Mouse (Mus musculus) heart, adult 18-20 months (tissue): ENCODE measurements at regions not wholly inside any gene's neighbourhood (a gene's known extent, or its start where the extent isn't known, plus 50 kb on each side); places are given as distances from the start of the nearest gene placed in this dataset.
A peak's percentile ranks its signal among the peaks of the same experiment; 100 is the strongest.

Source experiments
- DNase-seq, 2 experiments: peaks; one replicate each; pipeline ENCODE4 v3.0.0; 2021 to 2022; ENCODE audit warnings: mixed read lengths in 1 of 2

GRCm38 (mm10) chr12:6211266-6211665, 835.8 kb upstream of the Klhl29 start:
- DNase-seq = no peak

DNA sequence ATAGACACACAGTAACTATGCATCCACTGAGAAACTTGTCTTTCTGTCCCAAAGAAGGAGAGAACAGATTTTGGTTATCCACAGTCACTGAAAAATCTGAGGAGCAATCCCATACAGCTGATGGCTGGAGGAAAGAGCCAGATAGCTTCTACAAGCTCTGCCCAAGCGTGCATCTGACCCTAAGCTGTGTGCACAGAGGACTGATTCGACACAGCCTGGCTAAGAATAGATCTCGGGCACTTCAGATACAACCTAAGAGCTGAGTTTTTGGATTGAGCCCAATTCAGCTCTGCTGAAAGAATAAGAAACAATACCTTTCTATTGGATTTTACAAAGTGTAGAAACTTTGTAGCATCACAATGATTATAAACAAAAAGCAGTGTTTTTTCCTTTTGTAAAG, 813.8 kb upstream of the Klhl29 start:
- peak; percentile 39 to 46 for DNase-seq

DNA sequence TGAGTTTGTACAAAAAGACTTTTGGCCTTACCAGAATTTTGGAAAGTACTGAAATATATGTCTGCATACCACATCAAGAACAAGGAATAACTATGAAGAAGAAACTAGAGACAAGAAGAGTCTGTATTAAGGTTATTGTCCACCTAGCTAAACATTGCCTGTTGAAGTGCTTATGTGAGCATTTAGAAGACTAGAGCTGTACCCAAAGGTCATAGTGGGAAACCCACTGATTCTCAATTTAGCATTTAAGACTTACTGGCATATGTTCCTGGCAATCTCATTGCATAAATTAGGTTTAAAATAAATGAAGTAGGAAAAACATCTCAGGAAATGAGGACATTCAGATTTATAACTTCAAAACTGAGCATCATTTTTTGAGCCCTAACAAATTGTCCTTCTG, 793.3 kb upstream of the Klhl29 start:
- DNase-seq = no peak

GRCm38 (mm10) chr12:6154287-6154686, 778.8 kb upstream of the Klhl29 start:
- no peak for DNase-seq

DNA sequence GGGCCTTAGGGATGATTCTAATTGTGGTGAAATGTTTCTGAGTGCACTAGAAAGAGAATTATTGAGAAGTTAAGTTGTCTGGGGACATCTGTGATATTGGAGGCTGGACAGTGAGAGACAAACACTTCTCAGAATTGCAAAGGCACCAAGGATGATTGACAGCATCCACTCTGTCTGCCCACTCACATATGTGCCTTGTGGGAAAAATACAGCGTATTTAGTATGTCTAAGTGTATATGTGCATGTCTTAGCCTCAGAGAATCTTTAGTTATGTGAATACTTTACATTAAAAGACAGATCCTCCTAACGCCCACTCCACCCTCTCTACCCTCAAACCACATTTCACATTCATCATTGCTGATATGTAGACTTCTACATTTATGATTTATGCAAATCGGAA, 776.0 kb upstream of the Klhl29 start:
- DNase-seq = no peak

DNA sequence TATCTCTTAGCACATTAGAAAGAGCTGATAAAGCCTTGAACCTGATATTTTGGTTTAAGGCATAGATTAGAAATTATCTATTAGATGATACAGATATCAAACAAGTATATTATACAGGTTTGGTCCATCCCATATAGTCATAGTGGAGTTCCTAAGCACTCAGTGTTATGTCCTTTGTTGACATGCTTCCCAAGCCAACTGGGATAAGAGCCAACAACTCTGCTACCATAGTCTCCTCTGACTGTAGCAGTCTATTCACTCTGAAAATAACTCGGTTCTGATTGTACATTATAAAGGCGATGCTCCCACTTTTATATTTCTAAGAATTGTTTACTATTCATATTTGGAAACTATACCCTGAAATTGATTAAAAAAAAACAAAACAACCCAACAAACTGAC, 757.0 kb upstream of the Klhl29 start:
- DNase-seq = peak; percentile 54 to 56

DNA sequence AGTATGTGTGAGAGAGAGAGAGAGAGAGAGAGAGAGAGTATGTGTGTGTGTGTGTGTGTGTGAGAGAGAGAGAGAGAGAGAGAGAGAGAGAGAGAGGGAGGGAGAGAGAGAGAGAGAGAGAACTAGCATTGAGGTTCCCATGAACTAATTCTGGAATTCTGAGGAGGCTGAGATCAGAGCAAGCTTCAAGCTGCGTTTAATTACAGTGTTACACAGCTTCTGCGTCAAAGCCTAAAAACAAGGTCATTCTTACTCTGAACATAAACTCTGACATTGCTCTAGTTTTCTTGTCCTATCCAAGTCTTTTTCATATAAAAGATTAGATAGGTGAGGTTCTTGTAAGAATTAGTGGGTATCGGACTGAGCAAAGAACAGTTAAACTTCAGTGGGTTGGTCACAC, 744.1 kb upstream of the Klhl29 start:
- DNase-seq = no peak

DNA sequence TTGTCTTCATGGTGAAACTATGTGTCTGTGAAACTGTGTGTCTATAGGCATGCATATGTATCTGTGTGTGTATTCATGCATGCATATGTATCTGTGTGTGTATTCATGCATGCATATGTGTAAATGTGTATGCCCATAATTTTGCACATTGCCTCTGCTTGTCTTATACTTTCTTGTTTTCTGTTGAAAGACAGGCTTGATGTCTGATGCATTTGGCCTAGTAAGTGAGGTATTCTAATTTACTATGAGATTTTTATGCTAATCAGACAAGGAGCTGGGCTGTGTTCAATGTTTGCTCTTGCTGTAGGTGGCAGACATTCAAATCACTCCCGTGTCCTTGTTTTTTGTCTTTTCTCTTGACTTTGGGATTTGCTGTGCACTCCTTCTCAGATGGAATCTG, 739.8 kb upstream of the Klhl29 start:
- DNase-seq = no peak

DNA sequence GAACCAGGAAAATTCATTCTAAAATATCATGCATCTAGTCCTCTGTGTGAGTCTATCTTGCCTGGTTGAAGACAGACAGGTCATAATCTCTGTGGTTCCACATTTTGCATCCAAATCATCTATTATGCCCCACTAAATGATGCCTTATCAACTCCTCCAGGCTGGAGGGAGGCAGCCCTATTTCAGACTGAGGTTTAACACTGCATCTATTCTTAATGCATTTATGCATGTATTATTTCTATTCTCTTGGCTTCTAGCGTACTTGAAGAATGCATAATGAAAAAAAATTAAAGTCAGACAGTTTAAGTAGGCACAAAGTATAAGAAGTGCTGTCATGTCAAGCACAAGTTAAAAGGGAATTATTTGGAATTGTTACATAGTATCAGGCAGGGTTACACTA, 721.8 kb upstream of the Klhl29 start:
- no peak for DNase-seq

GRCm38 (mm10) chr12:6087627-6088350, 712.3 kb upstream of the Klhl29 start:
- DNase-seq = peak in 1 of 2 experiments; percentile 9

- DNase-seq = no peak
Observed at GRCm38 (mm10) chr12:6087071-6087470, 711.6 kb upstream of the Klhl29 start.

DNA sequence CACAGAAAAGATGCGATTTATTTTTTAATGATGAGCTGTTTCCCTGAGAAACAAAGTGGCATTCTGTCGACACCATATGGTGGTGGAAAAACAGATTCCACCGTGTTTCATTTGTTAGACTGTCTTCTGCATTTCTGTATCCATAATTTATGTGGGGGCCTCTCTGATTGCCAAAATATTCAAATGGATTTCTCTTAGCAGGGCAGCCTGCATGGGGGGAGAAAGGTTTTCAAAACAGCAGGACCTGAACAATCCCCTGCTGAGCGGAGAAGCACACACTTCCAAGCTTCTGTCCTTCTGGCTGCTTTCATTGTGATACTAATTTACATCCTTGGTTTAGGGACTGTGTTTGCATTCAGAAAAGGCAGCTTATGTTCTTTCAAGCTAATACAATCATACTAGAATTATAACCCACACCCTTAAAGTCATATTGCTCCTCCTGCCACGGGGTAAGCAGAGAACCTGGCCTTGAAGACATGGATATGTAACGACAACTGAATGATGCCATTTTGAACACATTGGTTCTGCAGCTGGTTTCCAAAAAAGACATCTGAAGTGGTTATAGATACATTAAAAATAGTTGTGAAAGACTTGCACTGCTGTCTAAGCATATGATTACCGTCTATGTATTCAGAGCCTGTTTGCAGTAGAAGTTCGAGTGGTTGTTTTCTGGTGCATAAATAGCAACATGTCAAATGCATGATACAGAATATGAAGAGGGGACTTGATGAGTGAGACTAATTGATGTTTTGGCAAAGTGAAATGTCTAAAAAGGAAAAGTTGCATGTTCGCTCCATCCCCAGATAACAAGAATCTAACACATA, 671.6 kb upstream of the Klhl29 start:
- no peak for DNase-seq

- DNase-seq = no peak
Observed at GRCm38 (mm10) chr12:6046110-6046509, 670.6 kb upstream of the Klhl29 start.

GRCm38 (mm10) chr12:6042326-6042725, 666.8 kb upstream of the Klhl29 start:
- peak in 1 of 2 experiments; percentile 3 for DNase-seq

DNA sequence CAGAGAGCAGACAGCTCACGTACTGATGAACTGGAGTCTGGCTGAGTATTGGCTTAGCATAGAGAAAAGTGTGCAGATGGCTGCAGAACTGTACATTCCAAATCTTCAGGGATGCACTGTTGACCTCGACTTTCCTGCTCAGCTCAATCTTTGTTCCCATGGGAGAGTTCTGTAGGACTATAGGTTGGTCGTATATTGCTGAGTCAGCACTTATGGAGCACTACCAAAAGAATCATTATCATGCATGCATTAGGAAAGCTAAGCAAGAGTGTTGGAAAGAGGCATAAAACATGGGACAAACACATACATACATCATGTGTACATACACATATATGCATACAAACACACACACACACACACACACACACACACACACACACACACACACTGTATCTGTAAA, 648.6 kb upstream of the Klhl29 start:
- no peak for DNase-seq

DNA sequence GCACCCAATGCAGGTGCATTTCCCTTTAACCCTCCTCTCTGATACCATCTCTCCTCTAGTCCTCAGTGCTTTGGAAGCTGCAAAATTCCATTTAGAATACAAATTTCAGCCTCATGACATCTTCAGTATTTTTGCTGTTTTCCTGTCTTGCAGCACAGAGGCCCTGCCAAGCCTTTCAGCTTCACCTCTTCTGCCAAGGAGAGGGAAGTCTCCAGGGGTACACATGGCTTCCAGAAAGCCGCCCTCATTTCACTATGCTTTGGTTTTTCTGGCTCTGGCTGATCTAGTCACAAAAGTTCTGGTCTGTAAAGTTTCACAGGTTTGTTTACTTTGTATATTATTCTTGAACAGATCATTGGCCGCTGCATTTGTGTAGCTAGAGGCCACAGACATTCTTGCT, 647.0 kb upstream of the Klhl29 start:
- DNase-seq = peak; percentile 1 to 4

- DNase-seq = no peak
Observed at GRCm38 (mm10) chr12:6000961-6001360, 625.5 kb upstream of the Klhl29 start.

DNA sequence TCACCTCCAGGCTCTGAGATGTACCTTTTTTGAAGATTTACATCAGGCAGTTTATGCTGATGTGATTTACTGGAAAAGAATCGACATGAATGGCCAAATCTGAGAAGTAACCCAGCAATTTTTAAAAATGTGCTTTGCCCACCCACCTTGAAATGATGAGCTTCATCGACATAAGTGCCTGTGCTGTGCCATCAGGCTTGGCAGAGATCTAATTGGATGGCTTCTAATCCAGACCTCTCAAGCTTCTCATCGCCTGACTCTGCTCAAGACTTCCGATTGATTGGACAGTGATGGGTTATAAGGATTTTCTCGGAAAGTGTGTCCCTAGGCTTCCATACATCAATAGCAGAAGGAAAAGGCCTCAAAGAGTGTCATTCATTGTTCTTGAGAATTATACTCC, 621.9 kb upstream of the Klhl29 start:
- DNase-seq = no peak

DNA sequence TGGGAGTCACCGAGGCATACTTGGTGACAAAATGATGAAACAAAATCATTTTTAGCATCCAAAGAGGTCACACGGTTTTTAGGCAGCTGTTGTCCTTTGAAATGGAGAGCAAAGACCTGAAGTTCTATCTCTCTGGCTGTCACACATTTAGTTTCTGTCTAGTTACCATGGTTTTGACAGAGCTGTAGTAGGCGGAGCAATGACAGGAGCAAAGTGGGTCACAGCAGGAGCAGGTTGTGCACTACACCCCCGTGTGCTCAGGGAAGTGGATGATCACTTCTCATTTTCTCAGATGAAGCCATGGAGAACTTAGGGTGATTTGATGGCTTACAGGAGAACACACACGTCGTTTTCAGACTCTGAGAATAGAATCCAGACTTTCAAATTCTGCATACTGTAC, 621.2 kb upstream of the Klhl29 start:
- no peak for DNase-seq

DNA sequence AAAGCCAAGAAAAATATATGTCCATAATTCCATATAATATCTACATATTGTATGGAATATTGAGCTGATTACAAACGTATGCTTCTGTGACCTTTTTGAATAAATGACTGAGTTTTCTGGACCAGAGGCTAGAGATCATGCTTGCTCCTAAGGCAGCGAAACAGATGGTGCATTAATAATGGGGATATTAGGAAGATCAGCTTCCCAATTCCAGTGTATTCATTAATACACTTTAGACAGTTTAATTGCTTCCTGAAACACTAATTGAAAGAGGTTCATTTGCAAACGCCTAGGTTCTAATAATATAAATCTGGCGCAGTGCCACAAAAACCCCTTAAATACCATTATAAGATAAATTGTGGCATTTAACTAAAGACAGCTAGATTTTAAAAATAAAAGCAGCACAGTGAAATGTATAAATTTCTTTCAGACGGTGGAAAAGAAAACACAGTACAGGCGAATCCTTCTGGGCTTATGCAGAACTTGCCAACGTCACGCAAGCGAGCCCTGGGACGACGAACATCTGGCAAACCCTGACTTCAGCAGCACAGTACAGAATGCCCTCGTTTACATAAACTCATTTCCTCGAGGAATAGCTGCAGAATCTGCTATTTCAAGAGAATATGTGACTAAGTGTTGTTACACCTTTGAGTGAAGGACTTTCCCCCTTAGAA, 608.6 kb upstream of the Klhl29 start:
- DNase-seq = no peak

DNA sequence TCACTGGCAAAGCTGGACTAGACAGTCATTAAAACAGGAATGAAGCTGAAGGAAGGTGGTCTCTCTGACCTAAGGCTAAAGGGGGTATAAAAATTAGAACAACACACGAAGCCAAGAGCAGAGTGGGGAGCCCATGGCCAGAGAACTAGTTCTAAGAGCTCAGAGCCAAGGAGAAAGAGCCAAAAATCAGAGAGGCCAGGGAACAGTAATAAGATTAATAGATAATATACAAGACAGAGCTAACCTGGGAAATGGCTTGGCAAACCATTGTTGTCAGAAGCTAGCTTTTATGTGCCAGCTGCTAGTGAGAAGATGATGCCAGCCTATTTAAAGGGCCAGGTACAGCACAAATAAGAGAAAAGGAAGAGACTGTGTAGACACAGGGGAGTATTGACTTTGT, 606.6 kb upstream of the Klhl29 start:
- DNase-seq = no peak

DNA sequence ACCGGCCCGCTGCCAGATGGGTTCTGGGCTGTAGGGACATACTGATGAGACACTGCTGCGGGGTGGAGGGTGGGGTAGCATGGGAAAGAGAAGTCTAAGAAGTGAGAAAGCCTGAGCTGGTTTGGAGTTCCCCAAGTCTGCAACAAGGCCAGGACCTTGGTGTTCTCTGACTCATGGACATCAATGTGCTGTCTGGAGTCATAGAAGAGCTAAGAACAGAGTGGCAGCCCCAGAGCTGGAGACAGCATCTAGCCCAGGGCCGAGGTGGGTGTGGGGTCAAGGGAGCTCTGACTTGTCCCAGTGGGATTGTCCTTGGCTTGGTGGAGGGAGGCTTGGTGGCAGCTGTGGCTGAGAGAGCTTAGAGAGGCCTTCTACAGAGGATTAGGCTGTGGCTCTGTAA, 600.4 kb upstream of the Klhl29 start:
- DNase-seq = no peak

- DNase-seq = peak in 1 of 2 experiments; percentile 1
Observed at GRCm38 (mm10) chr12:5969556-5969955, 594.1 kb upstream of the Klhl29 start.
